Mouse (Mus musculus) heart, embryonic 14.5 days (tissue): ENCODE measurements at regions not wholly inside any gene's neighbourhood (a gene's known extent, or its start where the extent isn't known, plus 50 kb on each side); places are given as distances from the start of the nearest gene placed in this dataset.

ENCODE experiments used
- ATAC-seq: fragments of 200-750 bp; cut with Nextera tagmentation; 2 replicates; pipeline ENCODE4 v1.8.0; 2017; ENCODE audit warnings: low read depth, moderate TSS enrichment; ENCODE audit not compliant: insufficient number of reproducible peaks, insufficient read depth, low FRiP score
- H3K27ac ChIP-seq, 2 experiments: fragments of 200-500 bp in 1 of 2; fragments of 300-500 bp in 1 of 2; sonication (generic) in 1 of 2; replicated peaks in 1 of 2; 2 replicates each; pipeline ENCODE4 v1.5.1; 2012 to 2014; ENCODE audit warnings: low read depth in 2 of 2, low read length in 2 of 2, control low read depth in 1 of 2, mild to moderate bottlenecking in 1 of 2, mixed read lengths in 1 of 2; ENCODE audit not compliant: control insufficient read depth in 1 of 2, insufficient read depth in 1 of 2
- H3K27me3 ChIP-seq: fragments of 300-500 bp; sonication (generic); 2 replicates; pipeline ENCODE4 v1.6.1; 2014; ENCODE audit warnings: mild to moderate bottlenecking, low read length, control low read depth; ENCODE audit not compliant: control insufficient read depth, insufficient read depth
- H3K36me3 ChIP-seq: fragments of 300-500 bp; sonication (generic); 2 replicates; pipeline ENCODE4 v1.6.1; 2014; ENCODE audit warnings: mild to moderate bottlenecking, control low read depth, low read length, mixed read lengths; ENCODE audit not compliant: control insufficient read depth, insufficient read depth
- H3K4me1 ChIP-seq, 2 experiments: fragments of 200-500 bp in 1 of 2; fragments of 300-500 bp in 1 of 2; sonication (generic) in 1 of 2; 2 replicates each; pipeline ENCODE4 v1.6.1; 2012 to 2014; ENCODE audit warnings: low read length in 2 of 2, control low read depth in 1 of 2, mixed read lengths in 1 of 2; ENCODE audit not compliant: control insufficient read depth in 2 of 2, insufficient read depth in 2 of 2
- H3K4me2 ChIP-seq: fragments of 300-500 bp; sonication (generic); 2 replicates; pipeline ENCODE4 v1.6.1; 2014; ENCODE audit warnings: mild to moderate bottlenecking, low read length
- H3K4me3 ChIP-seq, 2 experiments: fragments of 200-500 bp in 1 of 2; fragments of 300-500 bp in 1 of 2; sonication (generic) in 1 of 2; 2 replicates each; pipeline ENCODE4 v1.5.1; 2012 to 2014; ENCODE audit warnings: low read length in 2 of 2, mild to moderate bottlenecking in 2 of 2, control low read depth in 1 of 2, low read depth in 1 of 2, moderate library complexity in 1 of 2; ENCODE audit not compliant: control insufficient read depth in 1 of 2, insufficient read depth in 1 of 2
- H3K9ac ChIP-seq: fragments of 300-500 bp; sonication (generic); 2 replicates; pipeline ENCODE4 v1.6.1; 2014; ENCODE audit warnings: mild to moderate bottlenecking, low read length
- H3K9me3 ChIP-seq: fragments of 300-500 bp; sonication (generic); 2 replicates; pipeline ENCODE4 v1.6.1; 2016; ENCODE audit warnings: low read length, control low read depth; ENCODE audit not compliant: control insufficient read depth
- WGBS: fragments of 180-500 bp; shearing (Covaris S2); extraction: QIAGEN DNeasy Blood & Tissue Kit; methylation state at CpG from one replicate; pipeline ENCODE4 v1.1.7; 2014; 5-methylcytosine and 5-hydroxymethylcytosine counted together

DNA sequence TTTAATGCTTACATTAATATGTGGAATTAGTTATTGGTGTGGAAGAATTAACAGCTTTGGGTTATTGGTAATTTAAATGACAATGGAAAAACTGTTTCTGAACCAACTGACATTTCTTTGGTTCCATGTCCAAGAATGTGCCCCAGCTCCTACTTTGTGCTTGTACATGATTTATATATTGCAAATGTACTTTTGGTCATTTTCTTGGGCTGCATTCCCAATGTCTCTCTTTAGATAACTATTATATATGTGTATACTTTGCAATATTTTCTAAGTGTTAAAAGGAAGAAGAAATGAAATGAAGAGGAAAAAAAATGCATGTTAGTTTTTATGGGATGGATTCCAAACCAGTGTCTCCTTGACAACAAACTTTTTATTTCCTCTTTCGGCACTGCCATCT lies 297.4 kb downstream of the Kcnj2 start:
- H3K9ac ChIP-seq, result no peak overlapping the region
- H3K4me2 ChIP-seq, result no peak overlapping the region
- no peak for ATAC-seq
- H3K4me1 ChIP-seq, result no peaks in the 10 kb centered on the region
- 86% methylated on average over 1 of the region's 1 CpGs for WGBS
- no peaks in the 10 kb centered on the region for H3K36me3 ChIP-seq
- no peaks in the 10 kb centered on the region for H3K27me3 ChIP-seq
- H3K4me3 ChIP-seq, result no peak overlapping the region
- no peak overlapping the region for H3K27ac ChIP-seq
- H3K9me3 ChIP-seq, result no peaks in the 10 kb centered on the region

DNA sequence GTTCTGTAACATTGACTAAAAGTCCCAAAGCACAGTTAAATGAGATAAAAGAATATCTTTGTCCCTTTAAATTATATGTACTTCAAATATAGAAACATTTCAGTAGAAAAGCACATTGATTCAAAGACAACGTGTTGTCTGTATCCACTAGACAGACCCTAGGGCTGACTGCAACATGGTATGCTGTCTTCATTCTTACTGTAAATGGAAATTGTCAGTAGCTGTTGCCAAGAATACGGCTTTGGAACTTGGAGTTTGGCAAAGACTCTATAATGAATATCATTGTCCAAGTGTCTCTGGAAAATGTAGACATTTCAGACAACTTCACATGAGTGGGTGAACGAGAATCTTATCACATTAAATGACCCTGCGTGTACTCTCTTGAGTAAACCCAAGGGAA lies 311.2 kb downstream of the Kcnj2 start:
- H3K4me3 ChIP-seq, result no peak overlapping the region
- no peaks in the 10 kb centered on the region for H3K36me3 ChIP-seq
- 46% methylated on average over 4 of the region's 4 CpGs for WGBS
- no peak overlapping the region for H3K4me2 ChIP-seq
- no peaks in the 10 kb centered on the region for H3K9me3 ChIP-seq
- no peaks in the 10 kb centered on the region for H3K4me1 ChIP-seq
- no peaks in the 10 kb centered on the region for H3K27me3 ChIP-seq
- no peak overlapping the region for H3K9ac ChIP-seq
- no peak overlapping the region for H3K27ac ChIP-seq
- no peak for ATAC-seq

DNA sequence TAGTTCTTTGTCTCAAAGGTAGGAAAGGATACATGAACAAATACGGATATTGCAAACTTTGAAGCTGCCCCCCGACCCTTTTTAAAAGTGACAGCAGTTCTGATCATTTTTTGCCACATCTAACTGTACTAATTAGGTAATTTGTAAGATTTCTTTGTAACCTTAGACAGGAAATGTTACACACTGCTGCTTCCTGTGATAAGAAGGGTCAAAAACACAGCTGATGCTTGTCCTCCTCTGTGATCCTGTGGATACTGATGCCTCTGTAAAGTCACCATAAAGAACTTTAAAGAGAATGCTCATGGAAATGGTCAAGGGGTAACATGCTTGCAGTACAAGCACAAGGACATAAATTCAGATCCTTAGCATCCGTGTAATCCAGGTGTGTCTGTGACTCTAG lies 313.9 kb downstream of the Kcnj2 start:
- WGBS, result 75% methylated on average over 3 of the region's 3 CpGs
- Histone ChIP-seq H3K36me3 (no peaks in the 10 kb centered on the region), H3K9me3 (no peaks in the 10 kb centered on the region), H3K4me2 (no peak overlapping the region), H3K27me3 (no peaks in the 10 kb centered on the region), H3K4me3 (no peak overlapping the region), H3K4me1 (no peaks in the 10 kb centered on the region), H3K27ac (no peak overlapping the region), H3K9ac (no peak overlapping the region)
- no peak for ATAC-seq

DNA sequence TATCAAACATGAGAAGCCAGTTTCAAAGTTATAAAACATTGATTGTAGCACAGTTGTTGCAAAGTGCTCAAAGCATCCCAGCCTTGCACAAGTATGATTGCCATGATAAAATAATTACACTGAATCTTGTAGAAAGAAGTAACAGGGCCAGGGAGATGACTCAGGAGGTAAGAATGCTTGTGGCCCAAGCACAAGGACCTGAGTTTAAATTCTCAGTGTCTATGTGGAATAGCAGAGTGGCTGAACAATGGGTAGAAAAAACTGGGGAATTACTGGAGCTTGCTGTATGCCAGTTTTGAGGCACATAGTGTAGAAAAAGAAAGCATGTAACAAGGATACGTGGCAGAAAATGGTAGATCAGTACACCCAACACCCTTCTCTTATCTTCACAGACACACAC lies 332.7 kb downstream of the Kcnj2 start:
- Histone ChIP-seq H3K4me1 (no peaks in the 10 kb centered on the region), H3K36me3 (no peaks in the 10 kb centered on the region), H3K4me3 (no peak overlapping the region), H3K27me3 (no peaks in the 10 kb centered on the region), H3K9ac (no peak overlapping the region), H3K9me3 (no peaks in the 10 kb centered on the region), H3K27ac (no peak overlapping the region), H3K4me2 (no peak overlapping the region)
- WGBS, result 90% methylated on average over 1 of the region's 1 CpGs
- no peak for ATAC-seq

DNA sequence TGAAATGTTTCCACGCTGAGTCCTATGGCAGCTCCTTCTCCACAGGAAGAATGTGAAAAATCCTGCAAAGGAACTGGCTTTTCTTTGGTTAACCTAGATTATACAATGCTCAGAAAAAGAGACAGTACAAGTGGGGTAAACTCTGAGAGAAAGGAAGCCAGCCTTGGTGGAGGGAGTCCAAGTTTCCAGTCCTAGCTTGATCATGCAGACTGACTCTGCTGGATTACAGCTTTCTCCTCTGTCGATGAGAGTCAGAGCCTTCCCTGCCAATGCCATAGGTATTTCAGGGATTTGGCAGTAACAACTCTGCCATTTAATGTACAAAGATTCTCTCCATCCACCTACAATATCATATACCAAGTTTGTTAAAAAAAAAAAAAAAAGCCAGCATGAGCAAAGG lies 343.3 kb downstream of the Kcnj2 start:
- 81% methylated on average over 2 of the region's 2 CpGs for WGBS
- Histone ChIP-seq H3K9me3 (no peaks in the 10 kb centered on the region), H3K4me3 (no peak overlapping the region), H3K36me3 (no peaks in the 10 kb centered on the region), H3K4me2 (no peak overlapping the region), H3K4me1 (no peaks in the 10 kb centered on the region), H3K27me3 (no peaks in the 10 kb centered on the region), H3K27ac (no peak overlapping the region), H3K9ac (no peak overlapping the region)
- ATAC-seq, result no peak

DNA sequence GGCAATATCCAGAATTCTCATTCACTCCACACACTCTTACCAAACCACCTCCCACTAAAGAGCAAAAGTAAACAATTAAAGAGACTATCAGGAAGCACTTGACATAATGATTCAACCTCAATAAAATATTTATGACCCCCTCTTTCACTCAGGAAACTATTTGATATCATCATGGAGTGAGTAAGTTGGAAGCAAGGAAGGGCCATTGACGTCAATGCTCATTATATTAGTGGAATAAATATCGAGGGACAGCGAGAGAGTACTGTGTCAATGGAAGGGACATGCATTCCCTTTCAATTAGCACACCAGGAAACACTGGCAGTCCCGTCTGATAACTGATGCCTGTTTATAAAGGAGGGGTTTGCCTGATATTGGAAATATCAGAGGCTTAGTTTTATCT lies 358.9 kb downstream of the Kcnj2 start:
- H3K9ac ChIP-seq, result no peak overlapping the region
- 76% methylated on average over 4 of the region's 4 CpGs for WGBS
- H3K4me2 ChIP-seq, result no peak overlapping the region
- no peaks in the 10 kb centered on the region for H3K36me3 ChIP-seq
- H3K9me3 ChIP-seq, result no peaks in the 10 kb centered on the region
- no peaks in the 10 kb centered on the region for H3K27me3 ChIP-seq
- no peak overlapping the region for H3K4me3 ChIP-seq
- H3K27ac ChIP-seq, result no peak overlapping the region
- H3K4me1 ChIP-seq, result no peaks in the 10 kb centered on the region
- ATAC-seq, result no peak

DNA sequence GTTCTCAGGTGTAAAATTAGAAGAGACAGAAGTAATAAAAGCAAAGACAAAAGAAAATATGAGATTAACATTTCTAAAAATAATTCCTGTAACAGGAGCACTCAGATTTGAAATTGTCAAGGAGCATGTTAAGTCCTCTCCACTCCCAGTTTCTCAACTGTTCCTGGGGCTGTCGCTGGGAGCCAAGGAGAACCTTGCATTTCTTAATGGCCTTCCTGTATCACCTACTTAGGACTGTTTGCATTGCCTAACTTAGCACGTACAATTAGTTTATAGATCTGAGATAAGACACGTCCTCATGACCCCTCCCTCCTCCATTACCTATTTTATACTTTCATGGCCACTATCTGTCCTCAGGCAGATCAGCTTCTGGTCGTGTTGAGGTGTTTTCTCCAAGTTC lies 360.8 kb downstream of the Kcnj2 start:
- 51% methylated on average over 4 of the region's 4 CpGs for WGBS
- no peak overlapping the region for H3K4me3 ChIP-seq
- ATAC-seq, result no peak
- no peaks in the 10 kb centered on the region for H3K4me1 ChIP-seq
- no peaks in the 10 kb centered on the region for H3K27me3 ChIP-seq
- no peaks in the 10 kb centered on the region for H3K9me3 ChIP-seq
- H3K4me2 ChIP-seq, result no peak overlapping the region
- H3K27ac ChIP-seq, result no peak overlapping the region
- no peak overlapping the region for H3K9ac ChIP-seq
- H3K36me3 ChIP-seq, result no peaks in the 10 kb centered on the region

DNA sequence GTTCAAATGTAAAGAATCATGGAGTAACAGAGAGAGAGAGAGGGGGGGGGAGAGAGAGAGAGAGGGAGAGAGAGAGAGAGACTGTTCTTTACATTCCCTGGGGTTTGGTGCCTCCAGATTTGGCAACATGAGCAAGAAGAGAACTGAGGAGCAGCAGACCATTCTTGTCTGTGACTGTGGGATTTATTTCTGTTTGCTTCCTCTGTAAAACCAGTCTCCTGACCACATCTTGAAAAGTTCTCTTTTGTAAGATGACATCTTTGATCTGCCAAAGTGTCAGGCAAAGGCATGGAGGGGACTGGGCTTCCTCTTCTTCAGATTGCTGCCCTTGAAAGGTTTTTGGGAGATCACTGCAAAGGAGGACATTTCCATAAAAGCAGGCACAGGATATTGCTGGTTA lies 376.3 kb downstream of the Kcnj2 start:
- H3K4me3 ChIP-seq, result no peak overlapping the region
- H3K27me3 ChIP-seq, result no peaks in the 10 kb centered on the region
- H3K9ac ChIP-seq, result no peak overlapping the region
- no peak for ATAC-seq
- H3K27ac ChIP-seq, result no peak overlapping the region
- H3K4me1 ChIP-seq, result no peaks in the 10 kb centered on the region
- no peak overlapping the region for H3K4me2 ChIP-seq
- H3K9me3 ChIP-seq, result no peaks in the 10 kb centered on the region
- no peaks in the 10 kb centered on the region for H3K36me3 ChIP-seq
